Mouse (Mus musculus) ovary, adult 18-20 months (tissue): ENCODE data around the gene Mcts1.

Experiments used
- DNase-seq: peaks from one replicate; pipeline ENCODE4 v3.0.0; 2022; ENCODE audit warnings: low spot score, mixed read lengths

Gene Mcts1

DNA sequence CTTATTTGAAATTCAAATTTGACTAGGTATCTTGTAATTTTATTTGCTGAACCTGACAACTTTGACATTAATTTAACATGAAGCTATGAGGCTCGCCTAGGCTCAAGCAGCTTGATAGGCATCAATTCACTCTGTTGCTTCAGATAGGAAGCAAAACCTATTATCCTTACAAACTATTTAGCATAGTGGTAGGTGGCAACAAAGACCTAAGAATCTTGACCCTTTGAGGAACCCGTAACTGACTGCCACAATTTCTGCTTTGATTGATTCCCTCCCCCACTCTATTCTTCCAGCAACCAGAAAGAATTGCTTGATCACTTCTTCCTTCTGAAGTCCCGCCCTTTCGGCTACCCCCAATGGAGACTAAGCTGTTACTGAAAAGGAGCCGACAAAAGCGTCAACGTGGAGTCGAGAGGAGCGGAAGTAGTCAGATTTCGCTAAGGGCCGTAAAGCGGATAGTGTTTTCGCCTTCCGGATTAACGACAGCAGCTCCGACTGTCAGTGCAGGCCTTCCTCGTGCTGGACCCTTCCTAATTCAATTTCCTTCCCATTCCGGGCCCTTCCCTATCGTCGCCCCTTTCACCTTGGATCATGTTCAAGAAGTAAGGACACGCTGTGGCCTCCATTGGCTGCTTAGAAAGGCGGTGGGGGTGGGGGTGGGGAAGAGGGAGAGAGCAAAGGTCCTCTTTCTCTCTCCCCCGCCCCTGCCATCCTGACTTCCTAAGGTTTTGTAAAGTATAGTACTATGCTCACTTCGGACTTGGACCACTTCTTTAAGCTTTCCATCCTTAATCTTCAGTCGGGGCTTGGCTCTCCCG is at the start of gene Mcts1:
Mcts1 (plus strand) TSS at position 402 of the 818 bp plus-strand sequence.
- DNase-seq: peak; percentile 67

DNA sequence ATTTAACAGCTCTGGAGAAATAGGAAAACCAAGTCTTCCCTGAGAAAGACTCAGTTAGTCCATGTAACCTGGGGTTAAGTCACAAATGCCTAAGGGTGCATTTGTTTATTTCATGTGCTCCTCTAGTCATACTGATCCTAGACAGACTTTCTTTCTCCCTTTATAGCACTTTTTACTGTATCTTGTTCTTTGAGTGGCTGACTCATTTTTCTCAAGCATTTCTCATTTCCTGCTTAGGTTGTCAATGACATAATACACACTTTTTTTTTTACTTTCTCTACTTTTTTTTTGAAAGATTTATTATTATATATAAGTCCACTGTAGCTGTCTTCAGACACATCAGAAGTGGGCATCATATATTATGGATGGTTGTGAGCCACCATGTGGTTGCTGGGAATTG is 47.1 kb upstream of the Mcts1 start:
- DNase-seq: no peak

DNA sequence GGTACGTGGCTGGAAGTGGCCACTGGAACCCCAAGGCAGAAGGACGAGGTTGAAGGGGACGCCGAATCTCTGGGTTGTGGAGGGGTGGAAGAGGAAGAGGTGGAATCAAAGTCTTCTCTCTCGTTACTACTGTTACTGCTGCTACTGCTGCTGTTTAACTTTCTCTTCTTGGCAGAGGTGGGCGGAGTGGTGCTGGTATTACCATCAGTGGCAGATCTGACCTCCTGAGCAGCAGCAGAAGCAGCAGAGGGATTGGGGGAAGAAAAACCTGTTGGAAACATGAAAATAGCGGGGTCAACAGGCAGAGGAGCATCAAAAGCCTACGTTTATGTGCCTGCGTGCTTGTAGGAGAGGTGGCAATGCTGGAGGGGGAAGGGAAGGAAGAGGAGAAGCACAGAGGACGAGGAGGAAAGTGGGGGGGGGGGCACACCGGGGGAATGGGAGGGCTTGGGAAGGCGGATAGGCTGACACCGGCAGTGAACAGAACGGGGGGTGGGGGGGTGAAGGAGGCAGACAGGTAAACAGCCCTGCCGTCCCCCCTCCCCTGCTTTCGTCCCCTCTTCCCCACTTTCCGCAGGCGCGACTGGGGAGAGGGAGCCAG is 36.3 kb upstream of the Mcts1 start:
- no peak for DNase-seq

DNA sequence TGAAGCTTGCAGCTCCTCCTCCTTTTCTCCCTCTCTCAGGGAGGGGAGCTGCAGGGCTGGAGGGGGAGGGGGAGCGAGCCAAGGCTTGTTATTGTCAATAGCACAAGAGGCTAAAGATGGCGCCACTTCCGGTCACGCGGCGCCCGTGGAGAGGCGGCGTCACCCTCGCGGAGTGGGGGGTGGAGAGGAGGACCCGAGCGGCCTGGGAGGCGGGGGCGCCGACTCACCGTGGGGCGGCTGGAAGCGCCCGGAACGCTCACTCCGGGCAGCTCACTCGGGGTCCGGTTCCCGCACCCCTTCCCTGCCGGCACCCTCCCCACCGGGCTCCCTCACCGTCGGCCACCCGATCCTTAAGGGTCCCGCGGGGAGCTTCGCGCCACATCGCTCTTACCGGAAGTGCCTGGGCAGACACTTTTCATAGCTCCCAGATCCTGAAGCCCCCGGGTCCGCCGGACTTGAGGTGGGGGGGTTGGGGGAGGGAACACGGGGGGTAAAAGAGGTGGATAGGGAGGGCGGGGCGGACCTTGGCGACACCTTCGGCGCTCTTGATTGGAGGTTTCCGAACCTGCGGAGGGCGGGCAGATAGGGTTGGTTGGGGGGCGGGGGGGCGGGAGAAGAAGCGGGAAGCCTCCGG is 35.7 kb upstream of the Mcts1 start:
- DNase-seq: peak; percentile 89

DNA sequence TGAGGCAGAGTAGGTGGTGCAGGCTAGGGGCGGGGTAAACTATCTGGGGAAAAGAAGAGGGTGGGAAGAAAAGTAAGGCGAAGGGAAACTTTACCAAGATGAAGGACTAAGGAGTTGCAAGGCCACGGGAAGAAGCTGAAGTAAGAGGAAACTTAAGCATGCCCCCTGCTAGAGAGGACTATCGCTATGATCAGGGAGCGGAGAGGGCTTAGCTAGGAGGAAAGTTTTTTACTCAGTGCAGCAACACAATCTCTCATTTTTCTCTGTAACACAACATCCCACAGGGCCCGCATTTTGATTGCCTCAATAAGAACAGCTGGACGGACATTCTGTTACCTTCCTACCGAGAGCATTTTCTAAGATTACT is 35.2 kb upstream of the Mcts1 start:
- no peak for DNase-seq

DNA sequence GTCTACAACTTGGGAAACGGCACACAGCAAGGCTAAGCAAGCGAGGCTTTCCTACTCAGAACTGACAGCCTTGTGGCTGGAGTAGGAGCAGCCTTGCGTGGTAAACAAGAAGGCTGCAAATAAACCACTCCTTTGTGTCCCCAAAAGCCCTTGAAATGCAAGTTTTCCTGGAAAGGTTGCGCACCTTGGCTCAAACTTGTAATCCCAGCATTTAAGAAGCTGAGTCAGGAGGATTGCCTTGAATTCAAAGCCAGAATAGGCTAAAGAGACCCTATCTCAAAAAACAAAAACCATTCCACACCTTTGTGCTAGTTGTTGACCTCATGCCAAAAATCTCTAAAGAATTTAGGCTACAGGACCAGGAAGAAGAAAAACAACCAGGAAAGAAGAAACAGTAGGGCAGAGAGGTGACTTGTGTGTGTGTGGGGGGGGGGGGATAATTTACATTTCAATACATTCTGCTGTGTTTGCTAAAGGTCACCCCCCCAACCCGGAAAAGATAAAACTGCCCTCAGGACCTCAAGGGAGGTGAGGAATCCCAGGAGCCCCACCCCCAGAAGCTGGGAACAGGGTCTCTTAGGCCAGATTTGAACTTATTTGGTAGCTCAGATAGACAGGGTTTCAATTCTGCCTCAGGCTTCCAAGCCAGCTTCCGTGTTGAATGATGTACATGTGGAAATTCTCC is 33.7 kb upstream of the Mcts1 start:
- DNase-seq: no peak

DNA sequence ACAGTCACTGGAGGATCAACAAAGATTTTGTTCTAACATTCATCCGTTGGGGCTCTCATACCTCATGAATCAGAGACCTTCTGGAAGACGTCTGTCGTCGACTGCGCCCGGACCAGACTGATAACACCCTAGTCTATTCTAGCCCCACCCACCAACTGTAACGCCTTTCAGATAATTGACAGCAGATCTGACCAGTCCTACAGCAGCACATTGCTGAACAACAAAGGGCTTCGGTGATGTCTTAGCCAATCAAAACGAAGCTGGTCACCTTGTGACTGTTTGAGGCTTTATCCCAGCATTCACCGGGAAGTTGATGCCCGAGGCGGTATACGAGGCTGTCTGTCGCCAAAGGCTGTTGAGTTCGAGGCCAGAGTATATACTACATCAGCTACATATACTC is 24.3 kb upstream of the Mcts1 start, which contains the start of gene Cul4b:
Cul4b (minus strand) TSS at position 119 of the 400 bp plus-strand sequence.
- no peak for DNase-seq

DNA sequence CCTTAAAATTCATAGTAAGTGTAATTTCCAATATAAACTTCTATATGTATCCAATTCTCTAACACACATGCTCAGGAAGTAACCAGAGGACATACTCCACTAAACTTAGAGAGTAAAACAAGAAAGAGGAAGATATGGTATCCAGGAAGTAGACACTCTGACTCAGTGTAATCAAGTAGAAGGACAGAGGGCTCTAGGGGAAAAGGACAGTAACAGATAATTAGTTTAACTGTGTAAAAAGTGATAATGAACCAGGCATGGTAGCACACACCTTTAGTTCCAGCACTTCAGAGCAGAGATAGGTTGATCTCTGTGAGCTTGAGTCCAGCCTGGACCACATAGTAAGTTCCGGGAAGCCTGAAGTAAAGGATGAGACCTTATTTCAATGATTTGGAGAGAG is 19.2 kb upstream of the Mcts1 start:
- no peak for DNase-seq

DNA sequence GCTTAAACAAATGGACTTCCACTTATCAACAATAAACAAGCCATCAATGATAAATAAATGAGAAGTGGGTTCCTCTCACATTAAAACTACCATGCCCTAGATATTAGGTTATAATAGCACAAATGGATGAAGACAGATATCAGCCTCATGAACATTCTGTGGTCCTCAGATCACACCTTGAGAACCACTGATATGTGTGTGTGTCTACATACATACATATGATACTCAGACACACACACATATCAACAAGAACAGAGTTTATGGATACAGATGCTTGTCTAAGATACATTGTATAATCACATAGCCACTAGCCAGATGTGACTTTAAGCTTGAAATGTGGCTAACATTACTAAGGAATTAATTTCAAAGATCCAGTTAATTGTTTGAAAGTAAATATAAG is 17.1 kb upstream of the Mcts1 start:
- DNase-seq: no peak

DNA sequence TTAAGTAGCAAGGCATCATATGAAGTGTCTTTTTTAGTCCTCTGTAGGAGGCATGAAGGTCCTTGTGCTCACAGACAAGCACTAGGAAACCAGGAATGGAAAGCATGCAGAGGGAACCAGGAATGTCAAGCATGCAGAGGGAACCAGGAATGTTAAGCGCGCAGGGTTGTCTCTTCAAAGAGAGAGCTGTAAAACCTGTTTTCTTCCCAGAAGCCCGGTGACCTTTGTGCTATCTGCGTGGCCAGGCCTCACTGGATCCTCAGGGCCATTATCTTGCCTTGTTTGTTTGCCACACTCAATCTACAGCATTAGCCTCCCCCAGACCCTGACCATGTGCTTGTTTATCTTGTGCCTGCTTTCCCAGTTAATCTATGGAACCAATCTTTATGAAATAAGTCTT is 10.6 kb upstream of the Mcts1 start:
- no peak for DNase-seq

DNA sequence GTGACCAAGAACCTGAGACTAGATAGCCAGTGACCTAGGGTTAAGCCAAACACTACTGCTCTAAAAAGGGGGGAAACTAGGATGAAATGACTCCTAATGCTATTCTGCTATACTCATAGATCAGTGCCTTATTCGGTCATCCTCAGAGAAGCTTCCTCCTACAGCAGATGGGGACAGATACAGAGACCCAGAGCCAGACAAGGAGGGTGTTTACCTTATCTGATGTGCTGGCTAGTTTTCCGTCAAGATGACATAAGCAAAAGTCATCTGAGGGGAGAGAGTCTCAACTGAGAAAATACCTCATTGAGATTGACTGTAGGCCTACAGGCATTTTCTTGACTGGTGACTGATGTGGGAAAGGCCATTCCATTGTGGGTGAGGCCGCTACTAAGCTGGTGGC is 8.6 kb upstream of the Mcts1 start:
- DNase-seq: no peak

DNA sequence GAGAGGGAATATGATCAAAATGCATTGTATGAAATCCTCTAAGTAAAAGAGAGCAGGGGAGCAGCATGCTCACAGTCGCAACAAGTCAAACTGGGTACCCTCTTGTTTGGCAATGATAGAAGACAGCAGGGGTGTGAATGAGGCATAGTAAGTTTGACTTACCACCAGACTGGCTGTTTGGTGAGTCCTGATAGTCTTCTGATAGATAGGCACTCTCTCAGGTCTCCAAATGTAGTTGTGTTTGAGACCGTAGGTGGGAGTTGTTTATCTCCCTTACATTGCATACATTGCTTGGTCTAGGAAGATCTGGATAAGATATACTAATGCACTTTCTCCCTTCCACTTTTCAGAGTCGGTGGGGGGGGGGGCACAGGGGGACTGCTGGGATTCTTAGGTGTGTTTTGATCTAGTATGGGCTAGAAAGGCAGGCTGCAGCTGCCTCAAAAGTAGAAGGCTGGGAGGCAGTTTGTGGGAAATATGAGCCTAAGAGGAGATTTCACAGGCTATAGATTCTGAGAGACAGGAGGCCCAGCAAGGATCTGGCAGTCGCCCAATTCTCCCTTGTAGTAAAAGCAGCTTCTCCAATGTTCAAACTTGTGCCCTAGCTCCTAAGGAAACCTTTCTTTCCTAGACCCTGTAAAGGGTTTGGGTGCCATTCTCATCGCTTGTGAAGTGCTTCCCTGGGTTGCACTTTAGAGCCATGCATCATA is 7.0 kb upstream of the Mcts1 start:
- no peak for DNase-seq

DNA sequence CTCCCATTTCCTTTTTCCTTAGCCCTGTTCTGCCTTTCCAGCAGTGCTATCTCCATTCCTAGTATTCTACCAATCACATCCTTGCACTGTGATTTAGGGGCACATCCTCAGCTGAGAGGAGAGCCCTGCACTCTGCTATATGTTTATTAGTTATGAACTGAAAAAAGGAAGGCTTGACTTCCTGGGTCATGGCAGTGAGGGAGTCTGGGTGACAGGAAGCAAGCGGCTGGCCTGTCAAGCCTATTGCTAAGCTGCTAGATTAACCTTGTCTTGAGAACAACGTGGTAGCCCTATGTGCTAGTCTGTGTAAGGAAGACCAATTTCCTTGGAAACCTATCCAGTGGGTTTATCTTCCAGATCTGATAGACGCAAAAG is 604 bp downstream of the Mcts1 start:
- DNase-seq: no peak

DNA sequence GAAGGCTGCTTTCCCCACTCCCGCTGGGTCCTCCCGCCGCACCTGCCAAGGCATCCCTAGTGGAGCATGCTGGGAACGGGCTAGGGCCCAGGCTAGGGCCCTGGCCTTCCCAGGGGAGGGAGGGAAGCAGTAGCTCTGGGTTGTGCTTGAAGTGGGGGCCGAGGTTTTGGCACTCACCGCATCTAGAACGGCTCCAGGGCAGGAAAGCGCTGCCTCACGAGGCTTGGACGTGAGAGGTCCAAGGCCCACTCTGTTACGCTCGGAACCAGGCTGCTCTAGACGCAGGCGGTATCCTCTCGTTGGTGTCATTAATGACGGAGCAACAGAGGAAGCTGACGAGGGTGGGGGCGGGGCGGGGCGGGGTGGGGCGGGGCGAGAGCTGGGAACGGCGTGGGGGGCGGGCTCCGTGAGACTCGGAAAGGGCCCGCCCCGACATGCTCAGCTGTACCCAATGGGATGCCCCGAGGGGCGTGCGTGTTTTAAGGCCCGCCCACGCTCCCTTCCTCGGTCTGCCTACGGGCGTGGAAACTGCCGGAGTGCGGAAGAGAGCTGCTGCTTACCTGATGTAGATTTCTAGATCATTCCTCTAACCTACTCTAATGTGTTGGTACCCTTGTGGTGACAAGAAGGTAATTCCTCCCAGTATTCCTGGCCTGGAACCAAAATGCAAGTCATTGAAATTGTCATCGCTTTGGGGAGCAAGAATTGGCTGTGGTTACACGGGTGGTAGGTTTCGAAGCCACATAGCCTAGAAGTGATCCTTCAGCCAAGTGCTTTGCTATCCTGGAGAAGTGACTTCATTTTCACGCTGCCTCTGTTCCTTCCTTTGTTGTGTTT is 34.6 kb downstream of the Mcts1 start, which contains the start of gene C1galt1c1:
C1galt1c1 (minus strand) TSS at position 287 of the 837 bp plus-strand sequence.
- peak; percentile 88 for DNase-seq

DNA sequence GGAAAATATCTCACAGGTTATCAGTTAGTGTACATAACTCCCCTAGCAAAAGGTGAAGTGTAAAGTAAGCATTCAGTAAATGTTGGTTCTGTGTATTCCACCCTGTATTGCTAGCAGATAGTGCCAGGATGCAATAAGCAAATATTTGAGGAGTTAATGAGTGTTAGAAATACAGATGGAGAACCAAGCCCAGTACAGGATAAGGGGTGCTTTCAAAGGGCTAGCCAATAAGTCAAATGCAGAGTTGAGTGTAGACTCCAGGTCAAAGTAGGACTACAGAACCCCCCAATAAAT is 35.2 kb downstream of the Mcts1 start:
- DNase-seq: no peak

DNA sequence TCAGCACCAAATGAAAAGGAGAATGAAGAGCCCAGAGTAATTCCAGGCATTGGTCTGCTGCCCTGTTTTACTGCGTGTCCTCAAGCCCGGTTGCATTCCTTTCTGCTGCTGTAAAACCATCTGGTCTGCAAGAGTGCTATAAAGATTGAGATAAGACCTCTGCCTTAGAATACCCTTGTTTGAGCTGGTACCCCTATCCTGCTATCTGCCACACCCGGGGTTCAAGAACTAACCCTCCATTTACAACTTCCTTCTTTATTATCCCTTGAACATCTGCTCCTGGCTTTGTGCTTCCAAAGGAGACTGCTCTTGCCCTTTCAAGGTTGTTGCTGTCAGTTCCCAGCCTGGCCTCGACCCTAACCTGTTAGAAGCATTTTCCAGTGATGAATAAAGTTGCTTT is 41.1 kb downstream of the Mcts1 start:
- DNase-seq: no peak

DNA sequence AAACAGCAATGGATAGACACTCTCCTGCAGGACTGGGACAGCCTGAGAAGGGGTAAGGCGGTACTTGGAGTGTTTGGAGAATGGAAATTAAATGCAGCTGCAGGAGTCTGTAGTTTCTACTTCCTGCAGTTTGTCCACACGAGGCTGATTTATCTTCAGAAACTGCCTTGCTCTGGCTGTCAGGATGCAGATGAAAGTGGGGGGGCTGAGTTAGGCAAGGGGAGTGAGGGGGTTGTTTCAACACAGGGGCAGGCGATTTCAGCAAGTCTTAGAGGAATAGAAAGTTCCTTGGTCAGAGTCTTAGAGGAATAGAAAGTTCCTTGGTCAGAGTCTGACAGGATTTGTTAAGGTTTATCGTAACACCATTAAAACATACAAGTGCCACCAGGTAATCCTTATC is 41.8 kb downstream of the Mcts1 start:
- no peak for DNase-seq

DNA sequence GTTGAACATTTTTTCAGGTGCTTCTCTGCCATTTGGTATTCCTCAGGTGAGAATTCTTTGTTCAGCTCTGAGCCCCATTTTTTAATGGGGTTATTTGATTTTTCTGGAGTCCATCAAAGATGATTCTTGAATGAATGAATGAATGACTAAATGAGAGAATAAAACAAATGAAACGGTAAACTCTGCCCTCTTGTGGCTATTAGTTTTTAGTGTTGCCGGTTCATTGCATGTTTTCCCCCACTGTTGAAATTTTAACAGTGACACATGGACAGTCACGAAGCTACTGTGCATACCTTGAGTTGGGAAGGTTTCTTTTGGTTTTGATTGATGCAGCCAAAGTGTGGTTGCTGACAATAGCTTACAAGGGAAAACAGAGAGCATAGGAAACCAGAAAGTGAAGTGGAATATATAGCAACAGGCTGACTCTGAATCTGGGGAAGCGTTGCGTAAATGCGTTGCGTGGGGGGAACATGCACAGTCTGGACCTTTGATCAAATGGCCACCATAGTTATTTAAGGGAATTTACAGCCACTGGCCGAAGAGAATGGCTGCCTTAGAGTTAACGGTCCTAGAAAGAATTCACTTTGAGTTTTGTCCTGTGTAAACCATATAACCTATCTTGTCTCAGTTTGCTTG is 50.1 kb downstream of the Mcts1 start:
- DNase-seq: no peak

DNA sequence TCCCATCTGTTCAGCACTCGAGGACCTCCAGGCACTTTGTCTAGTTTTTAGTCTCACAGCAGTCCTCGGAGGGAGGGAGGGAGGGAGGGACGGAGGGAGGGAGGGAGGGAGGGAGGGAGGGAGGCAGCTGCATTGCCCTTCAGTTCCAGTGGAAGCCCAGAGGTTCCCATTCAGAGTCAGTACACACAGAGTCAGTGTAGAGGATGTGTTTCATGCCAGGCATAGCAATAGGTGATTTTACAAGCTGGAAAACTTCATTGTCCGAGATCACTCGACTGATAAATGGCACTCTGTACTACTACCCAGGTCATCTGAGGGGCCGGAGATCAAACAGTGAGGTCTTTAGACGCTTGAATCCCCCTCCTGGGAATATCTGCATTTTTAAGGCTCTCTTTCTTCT is 50.8 kb downstream of the Mcts1 start:
- DNase-seq: no peak

DNA sequence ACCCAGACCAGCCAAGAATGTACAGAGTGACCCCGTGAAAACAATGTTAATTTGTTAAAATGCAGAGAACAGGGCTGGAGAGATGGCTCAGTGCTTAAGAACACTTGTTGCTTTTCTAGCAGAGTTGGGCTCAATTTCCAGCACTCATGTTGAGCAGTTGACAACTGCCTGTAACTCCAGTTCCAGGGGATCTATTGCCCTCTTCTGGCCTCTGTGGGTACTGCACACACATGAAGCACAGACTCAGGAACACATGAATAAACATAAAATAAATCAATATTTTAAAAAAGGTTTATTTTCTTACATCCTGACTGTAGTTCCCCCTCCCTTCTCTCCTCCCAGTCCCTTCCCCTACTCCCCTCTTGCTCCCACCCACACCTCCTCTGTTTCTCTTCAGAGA is 52.8 kb downstream of the Mcts1 start:
- no peak for DNase-seq

DNA sequence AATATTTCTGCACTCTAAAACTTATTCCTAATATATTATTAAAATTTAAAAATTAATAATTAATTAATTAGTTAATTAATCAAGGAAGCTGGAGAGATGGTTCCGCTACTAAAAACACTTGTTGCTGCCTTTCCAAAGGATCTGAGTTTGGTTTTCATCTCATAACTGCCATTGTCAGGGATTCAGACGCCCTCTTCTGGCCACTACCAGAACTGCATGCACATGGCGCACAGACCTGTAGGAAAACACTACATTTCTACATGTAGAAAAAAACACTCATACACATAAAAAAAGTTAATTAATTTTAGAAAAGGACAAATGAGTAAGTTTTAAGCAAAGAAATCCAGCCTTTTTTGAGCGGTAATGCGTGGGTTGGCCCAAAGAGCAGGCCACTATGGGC is 54.3 kb downstream of the Mcts1 start:
- DNase-seq: no peak
